Mouse (Mus musculus) CH12.LX (cell line): ENCODE measurements around the gene Sbk3.
A peak's percentile ranks its signal among the peaks of the same experiment; 100 is the strongest.

Experiments
- BHLHE40 ChIP-seq: IDR thresholded peaks from 2 replicates; pipeline ENCODE4 v1.6.1; 2011; ENCODE audit warnings: mild to moderate bottlenecking, low read depth, low read length, improper control_type of control experiment
- CTCF ChIP-seq, 2 experiments: IDR thresholded peaks in 1 of 2; conservative IDR thresholded peaks in 1 of 2; 2 replicates each; pipeline ENCODE4 v1.5.1; 2011 to 2012; ENCODE audit warnings: low read depth in 2 of 2, low read length in 2 of 2, improper control_type of control experiment in 1 of 2, inconsistent platforms in 1 of 2, mild to moderate bottlenecking in 1 of 2, moderate library complexity in 1 of 2
- EP300 ChIP-seq: IDR thresholded peaks from 2 replicates; pipeline ENCODE4 v1.6.1; 2011; ENCODE audit warnings: low read length, improper control_type of control experiment
- GABPA ChIP-seq: IDR thresholded peaks from 2 replicates; pipeline ENCODE4 v1.6.1; 2012; ENCODE audit warnings: low read depth, low read length, improper control_type of control experiment, inconsistent platforms; ENCODE audit not compliant: insufficient replicate concordance
- NRF1 ChIP-seq: IDR thresholded peaks from 2 replicates; pipeline ENCODE4 v1.6.1; 2014; ENCODE audit warnings: low read depth, mild to moderate bottlenecking, inconsistent platforms, low read length, improper control_type of control experiment, moderate library complexity
- POLR2A ChIP-seq: IDR thresholded peaks from 2 replicates; pipeline ENCODE4 v1.6.1; 2011; ENCODE audit warnings: low read depth, mild to moderate bottlenecking, improper control_type of control experiment, low read length
- ZKSCAN1 ChIP-seq: IDR thresholded peaks from 2 replicates; pipeline ENCODE4 v1.6.1; 2012; ENCODE audit warnings: low read depth, inconsistent platforms, low read length, improper control_type of control experiment, borderline replicate concordance

DNA sequence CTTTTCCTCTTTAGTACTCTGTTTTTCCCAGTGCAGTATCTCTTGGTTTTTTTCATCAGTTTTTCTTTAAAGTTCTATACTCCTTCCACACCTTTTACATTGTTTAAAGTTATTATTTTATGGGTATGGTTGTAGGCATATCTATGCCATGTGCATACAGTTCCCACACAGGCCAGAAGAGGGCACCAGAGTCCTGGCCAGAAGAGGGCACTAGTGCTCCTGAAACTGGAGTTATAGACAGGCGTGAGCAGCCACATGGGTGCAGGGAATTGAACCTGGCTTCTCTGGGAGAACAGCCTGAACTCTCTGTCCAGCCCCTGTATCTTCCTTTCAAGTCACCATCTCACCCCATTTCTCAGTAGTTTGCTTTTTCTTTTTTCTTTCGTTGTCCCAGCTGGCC lies 32.5 kb downstream of the Sbk3 start:
- no peak for TF ChIP-seq EP300
- no peak for TF ChIP-seq POLR2A
- TF ChIP-seq GABPA, result no peak
- peak; percentile 93 to 99 for TF ChIP-seq CTCF (conservative IDR thresholded peaks at IDR 0.05 in 1 of 2, IDR thresholded peaks at IDR 0.05 in 1 of 2; ENCODE audit: low read depth in 2 of 2, low read length in 2 of 2)
- TF ChIP-seq ZKSCAN1, result no peak
- no peak for TF ChIP-seq NRF1
- TF ChIP-seq BHLHE40, result no peak
